Mouse (Mus musculus): Measurements from ENCODE around the gene Insrr.
"Not testable (repeated sequence)": the region's sequence is repeated elsewhere in the genome, so short reads cannot be mapped to it uniquely, and the experiment has no call there.

Gene Insrr

DNA sequence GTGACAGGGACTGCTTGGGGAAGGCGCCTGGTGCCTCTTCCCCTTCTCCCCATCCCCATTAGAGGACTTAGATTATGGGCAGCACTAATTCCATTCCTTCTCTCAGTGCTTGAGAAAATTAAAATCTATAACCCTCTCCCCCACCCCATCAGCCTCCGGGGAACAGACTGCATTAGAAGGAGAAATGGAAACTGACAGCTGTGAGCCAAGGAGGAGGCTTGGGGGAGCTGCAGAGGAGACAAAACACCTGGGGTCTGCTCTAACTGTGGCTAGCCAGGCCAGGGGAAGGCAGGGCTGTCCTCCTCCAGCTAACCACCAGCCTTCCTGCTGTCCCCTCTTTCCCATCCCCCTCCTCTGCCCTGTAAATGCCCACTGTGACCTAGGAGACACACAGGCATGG, 17.7 kb upstream of the Insrr start:
- no peak for DNase-seq

DNA sequence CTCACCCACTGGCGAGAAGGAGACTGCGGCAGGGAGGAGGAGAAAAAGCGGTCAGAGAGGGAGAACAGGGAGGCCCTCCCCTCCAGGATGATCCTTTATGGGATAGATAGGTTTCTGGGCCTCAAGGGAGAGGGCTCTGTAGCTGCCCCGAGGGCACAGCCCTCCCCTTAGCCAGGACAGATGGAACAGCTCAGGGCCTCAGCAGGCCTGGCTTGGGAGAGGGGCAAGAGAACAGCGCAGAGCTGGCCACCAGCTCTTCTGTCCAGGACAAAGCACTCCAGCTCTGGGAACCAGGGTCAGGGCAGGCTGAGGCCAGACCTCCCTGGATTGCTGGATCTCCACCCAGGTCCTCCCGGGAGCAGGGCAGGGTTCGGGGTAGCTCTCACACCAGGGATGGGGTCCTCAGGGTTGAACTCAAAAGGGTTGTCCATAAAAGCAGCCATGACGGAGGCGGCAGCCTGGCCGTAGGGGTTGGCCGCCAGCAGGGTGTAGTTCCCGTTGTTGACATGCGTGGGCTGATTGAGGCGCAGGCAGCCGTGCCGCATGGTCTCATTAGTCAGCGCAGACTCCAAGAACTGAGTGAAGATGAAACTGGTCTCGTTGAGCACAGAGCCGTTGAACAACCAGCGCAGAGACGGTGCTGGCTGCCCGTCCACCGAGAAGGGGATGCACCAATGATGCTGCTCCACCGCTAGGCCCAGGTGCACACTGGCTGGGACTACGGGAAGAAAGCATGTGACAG, 13.3 kb upstream of the Insrr start:
- DNase-seq, result no peak

- no peak for DNase-seq
These were observed 11.6 kb upstream of the Insrr start for GRCm38 (mm10) chr3:87785156-87785555.

GRCm38 (mm10) chr3:87785626-87786214, 11.0 kb upstream of the Insrr start:
- DNase-seq, result no peak

GRCm38 (mm10) chr3:87789248-87789647, 7.5 kb upstream of the Insrr start:
- no peak for DNase-seq

DNA sequence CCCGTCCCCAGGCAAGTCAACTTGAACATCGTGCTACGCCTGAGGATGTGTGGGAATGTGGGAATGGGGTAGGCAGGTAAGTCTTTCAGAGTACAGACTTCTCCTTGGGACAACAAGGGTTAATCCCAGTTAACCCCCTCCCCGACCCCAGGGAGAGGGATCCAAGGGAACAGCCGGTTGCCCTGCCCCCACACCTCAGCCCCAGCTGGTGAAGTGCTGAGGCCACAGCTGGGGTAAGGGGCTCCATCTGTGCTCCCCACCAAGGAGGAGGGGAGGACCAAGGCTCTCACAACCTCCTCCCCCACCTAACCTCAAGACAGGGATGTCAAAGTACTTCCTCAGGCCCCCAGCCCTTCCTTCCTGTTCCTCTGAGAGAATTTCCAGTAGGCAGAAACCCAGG, 7.0 kb upstream of the Insrr start:
- no peak for DNase-seq

- no peak for DNase-seq
These were observed 1.8 kb upstream of the Insrr start, which contains the start of gene Ntrk1 for GRCm38 (mm10) chr3:87794922-87795325. Ntrk1 (minus strand) TSS chr3:87795162.

- DNase-seq, result peak; percentile 62
These were observed 1.1 kb upstream of the Insrr start for GRCm38 (mm10) chr3:87795336-87796277.

DNA sequence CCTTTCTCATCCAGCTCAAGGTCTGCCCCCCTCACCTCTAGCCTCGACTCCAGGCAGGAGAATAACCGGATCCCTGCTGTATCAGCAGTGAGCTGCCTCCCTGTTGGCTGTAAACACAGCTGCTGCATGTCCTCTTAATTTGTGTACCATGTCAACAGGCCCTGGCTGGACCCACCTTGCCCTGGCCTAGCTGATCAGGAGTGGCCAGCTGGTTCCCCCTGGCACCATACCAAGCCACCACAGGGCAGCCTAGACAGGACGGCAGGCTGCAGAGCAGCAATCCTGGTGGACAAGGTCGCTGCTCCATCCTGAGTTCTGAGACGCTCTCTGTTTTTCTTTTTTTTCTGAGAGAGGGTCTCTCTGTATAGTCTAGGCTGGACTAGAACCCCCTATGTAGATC, 4.9 kb downstream of the Insrr start:
- no peak for DNase-seq

DNA sequence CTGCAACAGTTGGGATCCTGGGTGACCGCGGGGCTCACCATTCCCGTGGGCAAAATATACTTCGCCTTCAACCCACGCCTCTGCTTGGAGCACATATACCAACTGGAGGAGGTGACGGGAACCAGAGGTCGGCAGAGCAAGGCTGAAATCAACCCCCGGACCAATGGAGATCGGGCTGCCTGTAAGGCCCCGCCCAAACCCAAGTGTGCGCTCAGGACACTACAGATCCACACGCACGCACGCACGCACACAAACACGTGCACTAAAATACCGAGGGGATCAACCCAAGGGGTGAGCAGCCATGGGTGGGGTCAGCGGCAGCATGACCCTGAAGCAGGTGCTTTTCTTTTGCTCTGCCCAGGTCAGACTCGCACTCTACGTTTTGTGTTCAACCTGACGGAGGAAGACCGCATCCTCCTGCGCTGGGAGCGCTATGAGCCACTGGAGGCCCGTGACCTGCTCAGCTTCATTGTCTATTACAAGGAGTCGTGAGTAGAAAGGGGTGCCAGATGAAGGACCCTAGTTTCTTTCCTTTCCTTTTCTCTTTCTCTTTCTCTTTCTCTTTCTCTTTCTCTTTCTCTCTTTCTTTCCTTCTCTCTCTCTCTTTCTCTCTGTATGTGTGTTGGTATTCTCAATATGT, 7.4 kb downstream of the Insrr start:
- DNase-seq, result no peak

DNA sequence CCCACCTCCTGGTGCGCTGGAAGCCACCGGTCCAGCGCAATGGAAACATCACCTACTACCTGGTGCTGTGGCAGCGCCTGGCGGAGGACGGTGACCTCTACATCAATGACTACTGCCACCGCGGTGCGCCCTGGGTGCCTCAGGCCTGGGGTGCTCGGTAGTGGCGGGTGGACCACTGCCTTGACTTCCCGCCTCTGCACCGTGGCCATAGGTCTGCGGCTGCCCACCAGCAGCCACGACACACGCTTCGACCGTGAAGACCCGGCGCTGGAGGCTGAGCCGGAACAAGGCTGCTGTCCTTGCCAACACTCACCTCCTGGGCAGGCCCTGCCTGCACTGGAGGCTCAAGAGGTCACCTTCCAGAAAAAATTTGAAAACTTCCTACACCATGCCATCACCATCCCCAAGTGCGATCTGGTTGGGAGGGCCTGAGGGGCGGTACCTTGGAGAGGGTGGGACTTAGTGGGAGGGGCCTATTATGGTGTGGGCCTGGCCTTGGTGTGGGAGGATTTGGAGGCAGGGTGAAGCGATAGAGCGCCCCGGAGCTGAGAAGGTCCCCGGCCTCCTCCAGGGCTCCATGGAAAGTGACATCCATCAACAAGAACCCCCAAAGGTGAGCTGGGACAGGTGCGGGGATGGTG, 12.7 kb downstream of the Insrr start:
- no peak for DNase-seq

DNA sequence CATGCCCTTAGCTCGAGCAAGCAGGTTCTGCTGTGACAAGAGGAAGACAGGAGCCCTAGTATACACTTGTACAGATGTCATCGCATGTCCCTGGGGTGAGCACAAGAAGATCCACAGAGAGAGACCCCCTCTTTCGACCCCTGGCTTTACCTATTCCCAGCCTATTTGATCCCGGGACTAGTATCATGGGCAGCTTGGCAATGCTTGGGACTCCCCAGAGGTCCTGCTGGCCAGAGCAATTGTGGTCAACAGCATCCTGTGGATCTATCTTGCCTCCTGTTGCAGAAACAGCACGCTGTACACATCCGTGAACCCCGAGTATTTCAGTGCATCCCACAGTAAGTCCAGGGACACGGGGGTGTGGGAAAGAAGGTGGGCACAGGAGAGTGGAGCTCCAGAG, 14.5 kb downstream of the Insrr start:
- no peak for DNase-seq

DNA sequence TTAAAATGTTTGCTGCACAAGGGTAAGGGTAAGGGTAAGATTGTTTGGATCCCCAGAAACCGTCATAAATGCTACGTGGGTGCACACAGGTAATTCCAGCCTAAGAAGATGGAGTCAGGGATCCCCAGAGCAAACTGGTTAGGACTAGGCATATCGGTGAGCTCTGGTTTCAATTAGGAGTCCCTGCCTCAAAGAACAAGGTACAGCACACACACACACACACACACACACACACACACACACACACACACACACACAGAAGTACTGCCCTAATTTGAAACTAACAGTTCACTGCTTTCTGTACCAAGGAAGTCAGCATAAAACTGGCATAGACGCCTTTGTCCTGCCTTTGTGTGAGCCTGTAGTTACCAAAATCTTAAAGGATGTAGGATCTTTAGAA, 15.7 kb downstream of the Insrr start:
- no peak for DNase-seq

GRCm38 (mm10) chr3:87812873-87813272, 16.1 kb downstream of the Insrr start:
- DNase-seq, result no peak

DNA sequence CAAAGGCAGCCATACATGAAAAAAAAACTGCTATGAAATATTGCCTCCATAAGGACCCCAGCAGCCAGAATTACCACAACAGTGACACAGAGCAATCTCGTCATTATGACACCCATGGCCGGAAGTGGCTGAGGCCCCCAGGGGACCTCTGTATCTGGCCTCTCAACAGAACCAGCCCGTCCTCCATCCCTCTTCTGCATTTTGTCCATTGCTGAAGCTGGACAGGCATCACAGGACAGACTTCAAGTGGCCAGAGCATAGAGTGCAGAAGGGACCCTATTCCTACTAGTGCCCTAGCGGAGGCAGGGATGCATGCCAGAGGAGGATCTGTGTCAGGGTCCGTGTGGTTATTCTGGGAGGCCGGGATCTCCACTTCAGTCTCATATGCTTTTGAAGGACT, 19.4 kb downstream of the Insrr start:
- DNase-seq, result no peak

DNA sequence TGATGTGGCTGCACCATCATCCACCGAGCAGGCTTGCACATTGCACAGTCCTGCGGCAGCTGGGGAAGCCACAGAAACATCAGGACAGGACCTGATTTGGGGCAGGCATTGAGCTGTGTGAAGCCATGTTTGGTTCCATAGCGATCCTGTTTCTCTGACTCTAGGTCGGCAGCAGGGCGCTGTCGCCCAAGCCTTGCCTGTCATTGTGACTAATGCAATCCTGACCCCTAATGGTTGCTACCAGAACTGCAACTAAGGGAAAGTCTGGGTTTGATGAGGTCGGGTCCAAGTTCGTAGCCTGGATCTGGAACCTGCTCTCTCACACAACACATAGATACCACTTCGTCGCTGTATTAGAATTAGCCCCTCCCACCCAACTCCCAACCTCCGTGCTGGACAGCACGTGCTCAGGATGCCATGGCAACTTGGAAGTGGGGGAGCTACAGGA, 19.9 kb downstream of the Insrr start:
- DNase-seq, result peak; percentile 90

- no peak for DNase-seq
These were observed 21.5 kb downstream of the Insrr start for GRCm38 (mm10) chr3:87818226-87818625.

GRCm38 (mm10) chr3:87824206-87824605, 27.5 kb downstream of the Insrr start, which contains the start of gene Pear1:
Pear1 (minus strand) TSS chr3:87824306.
- not testable (repeated sequence) for DNase-seq

GRCm38 (mm10) chr3:87828435-87828834, 31.7 kb downstream of the Insrr start:
- DNase-seq, result no peak

GRCm38 (mm10) chr3:87829025-87829424, 32.3 kb downstream of the Insrr start:
- peak; percentile 12 for DNase-seq

GRCm38 (mm10) chr3:87832109-87832859, 35.5 kb downstream of the Insrr start:
- no peak for DNase-seq

DNA sequence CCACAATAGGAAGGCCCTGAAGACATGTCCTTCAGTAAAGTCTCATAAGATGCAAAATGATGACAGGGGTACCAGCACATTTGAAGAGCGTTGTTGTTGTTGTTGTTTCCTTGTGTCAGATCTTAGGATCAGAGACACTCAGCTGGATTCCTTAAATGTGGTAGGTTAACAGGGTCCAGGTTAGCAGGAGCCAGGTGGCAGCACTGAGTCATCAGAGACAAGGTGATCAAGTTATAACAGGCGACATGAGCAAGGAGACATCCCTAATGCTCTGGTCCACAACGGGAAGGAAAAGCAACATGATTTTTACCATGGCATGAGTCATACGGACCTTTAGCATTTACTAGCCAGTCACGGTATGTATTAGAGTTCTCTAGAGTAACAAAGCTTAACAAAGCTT, 36.7 kb downstream of the Insrr start:
- peak; percentile 28 for DNase-seq
